Mouse (Mus musculus) hindbrain, embryonic 12.5 days (tissue): ENCODE data around the gene Sbno2. TPM values are rescaled to one million over a fixed set of nuclear protein-coding genes. Genes with fewer than 3 reads are reported as not detected.

Experiments used
- ATAC-seq: fragments of 200-750 bp; cut with Nextera tagmentation; 2 replicates; pipeline ENCODE4 v1.8.0; 2017; ENCODE audit warnings: moderate TSS enrichment; ENCODE audit not compliant: low FRiP score
- H3K27ac ChIP-seq: fragments of 300-500 bp; sonication (generic); 2 replicates; pipeline ENCODE4 v1.5.1; 2016; ENCODE audit warnings: mild to moderate bottlenecking
- H3K27me3 ChIP-seq: fragments of 300-500 bp; sonication (generic); 2 replicates; pipeline ENCODE4 v1.6.1; 2016; ENCODE audit warnings: mild to moderate bottlenecking
- H3K36me3 ChIP-seq: fragments of 300-500 bp; sonication (generic); 2 replicates; pipeline ENCODE4 v1.6.1; 2016; ENCODE audit warnings: mild to moderate bottlenecking
- H3K4me1 ChIP-seq: fragments of 300-500 bp; sonication (generic); 2 replicates; pipeline ENCODE4 v1.6.1; 2016
- H3K4me2 ChIP-seq: fragments of 300-500 bp; sonication (generic); replicated peaks from 2 replicates; pipeline ENCODE4 v1.6.1; 2016; ENCODE audit warnings: mild to moderate bottlenecking
- H3K4me3 ChIP-seq: fragments of 300-500 bp; sonication (generic); 2 replicates; pipeline ENCODE4 v1.5.1; 2016; ENCODE audit warnings: mild to moderate bottlenecking
- H3K9ac ChIP-seq: fragments of 300-500 bp; sonication (generic); 2 replicates; pipeline ENCODE4 v1.6.1; 2016; ENCODE audit warnings: mild to moderate bottlenecking, moderate library complexity
- H3K9me3 ChIP-seq: fragments of 300-500 bp; sonication (generic); replicated peaks from 2 replicates; pipeline ENCODE4 v1.6.1; 2016; ENCODE audit warnings: mild to moderate bottlenecking
- WGBS: fragments of 180-500 bp; shearing (Covaris S2); methylation state at CpG from one replicate; pipeline ENCODE4 v1.1.7; 2016; 5-methylcytosine and 5-hydroxymethylcytosine counted together
- polyA plus RNA-seq: library from polyadenylated mRNA; unstranded; fragments of >200 nt; fragmentation: Nextera tagmentation; extraction: Ambion mirVana; gene quantifications from 2 replicates; pipeline ENCODE4 v1.2.1, GENCODE M21; 2016

Sbno2 gene
- polyA plus RNA-seq, 1 experiment from 2014 or later = 15.1 TPM

DNA sequence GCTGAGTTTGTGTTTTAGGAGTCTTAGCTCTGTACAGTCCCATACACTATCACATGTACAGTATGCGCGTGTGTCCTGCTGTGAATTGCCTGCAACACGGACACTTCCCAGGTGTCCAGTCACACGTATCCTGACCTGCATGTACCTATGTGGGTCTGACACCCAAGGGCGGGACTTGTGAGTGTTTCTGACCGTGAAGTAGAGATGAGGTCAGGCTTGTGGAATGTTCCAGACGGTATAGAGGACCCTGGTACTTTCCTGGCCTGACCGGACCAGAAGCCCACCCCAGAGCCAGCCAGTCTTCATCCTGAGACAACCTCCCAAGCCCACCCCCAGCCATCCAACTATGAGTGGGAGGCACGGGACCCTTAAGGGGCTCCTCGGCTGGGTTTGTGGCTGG, 89.8 kb downstream of the Sbno2 start:
- ATAC-seq = no peak
- Histone ChIP-seq H3K27ac (no peak overlapping the region), H3K4me3 (no peak overlapping the region), H3K9me3 (peaks cover 14% of the 10 kb centered on the region), H3K9ac (no peak overlapping the region), H3K27me3 (peaks cover 88% of the 10 kb centered on the region), H3K4me2 (no peak overlapping the region), H3K36me3 (peaks cover 16% of the 10 kb centered on the region), H3K4me1 (peaks cover 10% of the 10 kb centered on the region)
- WGBS = 82% methylated on average over 10 of the region's 10 CpGs

DNA sequence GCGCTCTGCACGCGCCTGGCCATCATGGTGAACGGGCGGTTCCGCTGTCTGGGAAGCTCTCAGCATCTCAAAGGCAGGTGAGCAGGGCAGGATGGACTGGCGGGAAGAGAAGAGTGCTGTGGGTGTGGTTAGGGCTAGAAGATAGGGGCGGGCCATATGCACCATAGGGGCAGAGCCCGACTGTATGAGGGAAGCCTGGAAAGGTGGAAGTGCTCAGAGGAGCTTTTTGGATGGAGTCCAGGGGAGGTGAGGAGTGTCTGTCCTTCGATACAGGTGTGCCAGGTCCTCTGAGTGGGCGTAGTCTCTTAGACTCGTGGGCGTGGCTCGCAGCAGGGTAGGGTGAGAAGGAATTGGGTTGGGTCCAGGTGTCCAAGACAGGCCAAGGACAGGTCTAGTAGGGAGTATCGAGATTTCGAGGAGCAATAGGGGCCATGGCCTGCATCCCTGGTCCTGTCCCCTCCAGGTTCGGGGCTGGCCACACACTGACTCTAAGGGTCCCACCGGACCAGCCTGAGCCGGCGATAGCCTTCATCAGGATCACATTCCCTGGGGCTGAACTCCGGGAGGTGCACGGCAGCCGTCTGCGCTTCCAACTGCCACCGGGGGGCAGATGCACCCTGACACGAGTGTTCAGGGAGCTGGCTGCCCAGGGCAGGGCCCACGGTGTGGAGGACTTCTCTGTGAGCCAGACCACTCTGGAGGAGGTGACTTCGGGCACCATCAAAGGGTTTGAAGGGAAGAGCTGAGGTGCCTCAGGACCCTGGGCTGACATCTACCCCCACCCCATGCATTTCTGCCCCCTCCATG, 90.7 kb downstream of the Sbno2 start:
- no peak overlapping the region for H3K4me2 ChIP-seq
- no peak overlapping the region for H3K4me3 ChIP-seq
- peaks cover 79% of the 10 kb centered on the region for H3K27me3 ChIP-seq
- no peak for ATAC-seq
- peaks cover 24% of the 10 kb centered on the region for H3K36me3 ChIP-seq
- H3K9ac ChIP-seq = no peak overlapping the region
- peaks cover 5% of the 10 kb centered on the region for H3K4me1 ChIP-seq
- H3K27ac ChIP-seq = no peak overlapping the region
- peaks cover 22% of the 10 kb centered on the region for H3K9me3 ChIP-seq
- 23% methylated on average over 28 of the region's 28 CpGs for WGBS

DNA sequence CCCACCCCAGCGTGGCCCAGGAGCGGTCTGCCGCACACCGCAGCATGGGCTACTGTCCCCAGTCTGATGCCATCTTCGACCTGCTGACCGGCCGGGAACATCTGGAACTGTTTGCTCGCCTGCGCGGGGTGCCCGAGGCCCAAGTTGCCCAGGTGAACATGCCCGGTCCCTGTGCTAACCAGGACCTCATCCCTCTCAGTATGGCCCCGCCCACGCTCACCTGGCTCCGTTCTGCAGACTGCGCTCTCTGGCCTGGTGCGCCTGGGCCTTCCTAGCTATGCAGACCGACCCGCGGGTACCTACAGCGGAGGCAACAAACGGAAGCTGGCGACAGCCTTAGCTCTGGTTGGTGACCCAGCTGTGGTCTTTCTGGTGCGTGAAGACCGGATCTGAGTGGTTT, 91.8 kb downstream of the Sbno2 start:
- ATAC-seq = no peak
- H3K27ac ChIP-seq = no peak overlapping the region
- peaks cover 68% of the 10 kb centered on the region for H3K27me3 ChIP-seq
- H3K4me3 ChIP-seq = no peak overlapping the region
- H3K4me1 ChIP-seq = no peaks in the 10 kb centered on the region
- H3K36me3 ChIP-seq = peaks cover 32% of the 10 kb centered on the region
- peaks cover 24% of the 10 kb centered on the region for H3K9me3 ChIP-seq
- 27% methylated on average over 25 of the region's 25 CpGs for WGBS
- no peak overlapping the region for H3K4me2 ChIP-seq
- H3K9ac ChIP-seq = no peak overlapping the region

DNA sequence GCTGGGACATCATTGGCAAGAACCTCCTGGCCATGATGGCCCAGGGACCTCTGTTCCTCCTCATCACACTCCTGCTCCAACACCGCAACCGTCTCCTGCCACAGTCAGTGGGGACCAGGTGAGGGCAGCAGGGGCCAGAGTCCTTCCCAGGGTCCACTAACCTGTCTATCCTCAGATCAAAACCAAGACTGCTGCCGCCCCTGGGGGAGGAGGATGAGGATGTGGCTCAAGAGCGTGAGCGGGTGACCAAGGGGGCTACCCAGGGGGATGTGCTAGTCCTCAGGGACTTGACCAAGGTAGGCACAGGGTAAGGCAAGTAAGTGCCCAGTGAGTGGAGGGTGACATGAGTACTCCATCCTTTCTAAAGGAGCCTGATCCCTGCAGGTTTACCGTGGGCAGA, 93.6 kb downstream of the Sbno2 start:
- Histone ChIP-seq H3K4me3 (no peak overlapping the region), H3K27me3 (peaks cover 59% of the 10 kb centered on the region), H3K27ac (no peak overlapping the region), H3K4me1 (no peaks in the 10 kb centered on the region), H3K4me2 (no peak overlapping the region), H3K9me3 (peaks cover 24% of the 10 kb centered on the region), H3K36me3 (peaks cover 32% of the 10 kb centered on the region), H3K9ac (no peak overlapping the region)
- no peak for ATAC-seq
- 88% methylated on average over 6 of the region's 6 CpGs for WGBS

Other genes starting within 250 kb of the Sbno2 start
- gene Prtn3, start 231.1 kb downstream of the Sbno2 start, polyA plus RNA-seq = 11.8 and 14.1 TPM in 2 replicates
- 289 and 290 TPM in 2 replicates for gene Plppr3, start 230.9 kb downstream of the Sbno2 start, polyA plus RNA-seq
- gene Elane, start 219.3 kb downstream of the Sbno2 start, polyA plus RNA-seq = 0.56 TPM in 1 of 2 replicates, not detected in the other
- not detected in 2 replicates for gene Cfd, start 214.7 kb downstream of the Sbno2 start, polyA plus RNA-seq
- 63.3 and 70.0 TPM in 2 replicates for gene Med16, start 196.6 kb downstream of the Sbno2 start, polyA plus RNA-seq
- 25.5 and 54.9 TPM in 2 replicates for gene Gm26602, start 194.7 kb downstream of the Sbno2 start, polyA plus RNA-seq
- gene Kiss1r, start 188.6 kb downstream of the Sbno2 start, polyA plus RNA-seq = 1.2 and 1.6 TPM in 2 replicates
- 173 and 184 TPM in 2 replicates for gene R3hdm4, start 184.4 kb downstream of the Sbno2 start, polyA plus RNA-seq
- 4.7 and 5.3 TPM in 2 replicates for gene Arid3a, start 178.5 kb downstream of the Sbno2 start, polyA plus RNA-seq
- 89.4 and 100 TPM in 2 replicates for gene Wdr18, start 145.4 kb downstream of the Sbno2 start, polyA plus RNA-seq
- 0.23 and 0.44 TPM in 2 replicates for gene Grin3b, start 134.9 kb downstream of the Sbno2 start, polyA plus RNA-seq
- gene Tmem259, start 121.2 kb downstream of the Sbno2 start, polyA plus RNA-seq = 23.1 and 25.5 TPM in 2 replicates
- 178 and 204 TPM in 2 replicates for gene Cnn2, start 117.0 kb downstream of the Sbno2 start, polyA plus RNA-seq
- 6.9 and 7.7 TPM in 2 replicates for gene Abca7, start 109.1 kb downstream of the Sbno2 start, polyA plus RNA-seq
- 8.7 and 8.9 TPM in 2 replicates for gene Arhgap45, start 88.9 kb downstream of the Sbno2 start, polyA plus RNA-seq
- gene Polr2e, start 65.8 kb downstream of the Sbno2 start, polyA plus RNA-seq = 163 and 171 TPM in 2 replicates
- gene Gpx4, start 58.4 kb downstream of the Sbno2 start, polyA plus RNA-seq = 449 and 484 TPM in 2 replicates
- gene Stk11, start 10.2 kb upstream of the Sbno2 start, polyA plus RNA-seq = 13.1 and 16.1 TPM in 2 replicates
- 351 and 385 TPM in 2 replicates for gene Atp5d, start 33.1 kb upstream of the Sbno2 start, polyA plus RNA-seq
- 18.4 and 22.3 TPM in 2 replicates for gene Cbarp, start 35.3 kb upstream of the Sbno2 start, polyA plus RNA-seq
- 42.1 and 54.5 TPM in 2 replicates for gene Midn, start 42.7 kb upstream of the Sbno2 start, polyA plus RNA-seq
- gene Cirbp, start 60.4 kb upstream of the Sbno2 start, polyA plus RNA-seq = 235 and 271 TPM in 2 replicates
- 12.0 and 13.3 TPM in 2 replicates for gene 1600002K03Rik, start 67.4 kb upstream of the Sbno2 start, polyA plus RNA-seq
- 49.3 and 50.5 TPM in 2 replicates for gene Efna2, start 73.9 kb upstream of the Sbno2 start, polyA plus RNA-seq
- 50.0 and 58.8 TPM in 2 replicates for gene Mum1, start 120.9 kb upstream of the Sbno2 start, polyA plus RNA-seq
- gene Ndufs7, start 143.6 kb upstream of the Sbno2 start, polyA plus RNA-seq = 177 and 220 TPM in 2 replicates
- gene Gamt, start 155.4 kb upstream of the Sbno2 start, polyA plus RNA-seq = 26.6 and 29.6 TPM in 2 replicates
- gene Dazap1, start 155.9 kb upstream of the Sbno2 start, polyA plus RNA-seq = 67.1 and 76.9 TPM in 2 replicates
- gene Rps15, start 186.9 kb upstream of the Sbno2 start, polyA plus RNA-seq = 530 and 668 TPM in 2 replicates
- 170 and 191 TPM in 2 replicates for gene Apc2, start 190.4 kb upstream of the Sbno2 start, polyA plus RNA-seq
- 38.4 and 39.7 TPM in 2 replicates for gene 2310011J03Rik, start 215.0 kb upstream of the Sbno2 start, polyA plus RNA-seq
- gene Pcsk4, start 223.9 kb upstream of the Sbno2 start, polyA plus RNA-seq = 2.2 and 2.8 TPM in 2 replicates
- 3.2 and 4.1 TPM in 2 replicates for gene Reep6, start 224.4 kb upstream of the Sbno2 start, polyA plus RNA-seq
- 0.38 and 0.77 TPM in 2 replicates for gene Adamtsl5, start 242.8 kb upstream of the Sbno2 start, polyA plus RNA-seq